Mouse (Mus musculus): ENCODE measurements around the gene Atad5. TPM values are rescaled to one million over a fixed set of nuclear protein-coding genes. Genes with fewer than 3 reads are reported as not detected.
A peak's percentile ranks its signal among the peaks of the same experiment; 100 is the strongest.

Gene Atad5
- polyA plus RNA-seq, 1 experiment from 2014 or later = 15.2 TPM

GRCm38 (mm10) chr11:80067558-80067957 is 21.6 kb upstream of the Atad5 start:
- WGBS = 72% methylated on average over 5 of the region's 5 CpGs
- no peak overlapping the region for H3K27ac ChIP-seq
- peaks cover 8% of the 10 kb centered on the region for H3K36me3 ChIP-seq
- no peak overlapping the region for H3K9ac ChIP-seq
- no peak overlapping the region for H3K4me2 ChIP-seq
- H3K9me3 ChIP-seq = no peaks in the 10 kb centered on the region
- no peaks in the 10 kb centered on the region for H3K4me1 ChIP-seq
- no peak overlapping the region for H3K4me3 ChIP-seq
- H3K27me3 ChIP-seq = no peaks in the 10 kb centered on the region
- ATAC-seq (ENCODE audit: insufficient number of reproducible peaks, insufficient read depth, low FRiP score, low TSS enrichment, low read depth) = no peak

- no peak for ATAC-seq (ENCODE audit: insufficient number of reproducible peaks, insufficient read depth, low FRiP score, low TSS enrichment, low read depth)
- 87% methylated on average over 3 of the region's 3 CpGs for WGBS
Measured at GRCm38 (mm10) chr11:80069815-80070214, 19.4 kb upstream of the Atad5 start.

GRCm38 (mm10) chr11:80071039-80071438 is 18.2 kb upstream of the Atad5 start:
- no peak for ATAC-seq (ENCODE audit: insufficient number of reproducible peaks, insufficient read depth, low FRiP score, low TSS enrichment, low read depth)
- Histone ChIP-seq H3K27me3 (no peaks in the 10 kb centered on the region), H3K4me1 (no peaks in the 10 kb centered on the region), H3K36me3 (no peaks in the 10 kb centered on the region; the same call in 1 of the 2 replicates), H3K4me3 (no peak overlapping the region), H3K27ac (no peak overlapping the region), H3K9me3 (no peaks in the 10 kb centered on the region), H3K4me2 (no peak overlapping the region), H3K9ac (no peak overlapping the region)
- 91% methylated on average over 2 of the region's 2 CpGs for WGBS

More at GRCm38 (mm10) chr11:80069815-80070214, 19.4 kb upstream of the Atad5 start:
- Histone ChIP-seq H3K4me3 (no peak overlapping the region), H3K4me2 (no peak overlapping the region), H3K9ac (no peak overlapping the region), H3K4me1 (no peaks in the 10 kb centered on the region), H3K27me3 (no peaks in the 10 kb centered on the region), H3K9me3 (no peaks in the 10 kb centered on the region), H3K27ac (no peak overlapping the region), H3K36me3 (no peaks in the 10 kb centered on the region; the same call in 1 of the 2 replicates)

GRCm38 (mm10) chr11:80072365-80072764 is 16.8 kb upstream of the Atad5 start:
- Histone ChIP-seq H3K36me3 (no peaks in the 10 kb centered on the region), H3K9me3 (no peaks in the 10 kb centered on the region), H3K27me3 (no peaks in the 10 kb centered on the region), H3K4me2 (no peak overlapping the region), H3K4me1 (no peaks in the 10 kb centered on the region), H3K9ac (no peak overlapping the region), H3K27ac (no peak overlapping the region), H3K4me3 (no peak overlapping the region)
- 83% methylated on average over 3 of the region's 3 CpGs for WGBS
- no peak for ATAC-seq (ENCODE audit: insufficient number of reproducible peaks, insufficient read depth, low FRiP score, low TSS enrichment, low read depth)

- no peaks in the 10 kb centered on the region for H3K36me3 ChIP-seq
- peaks cover 11% of the 10 kb centered on the region for H3K4me1 ChIP-seq
- H3K4me3 ChIP-seq = no peak overlapping the region
- no peak overlapping the region for H3K4me2 ChIP-seq
- no peak overlapping the region for H3K27ac ChIP-seq
- H3K9me3 ChIP-seq = no peaks in the 10 kb centered on the region
- H3K27me3 ChIP-seq = no peaks in the 10 kb centered on the region
- no peak for ATAC-seq (ENCODE audit: insufficient number of reproducible peaks, insufficient read depth, low FRiP score, low TSS enrichment, low read depth)
- H3K9ac ChIP-seq = no peak overlapping the region
- 95% methylated on average over 5 of the region's 5 CpGs for WGBS
Measured at GRCm38 (mm10) chr11:80075608-80076277, 13.5 kb upstream of the Atad5 start.

- no peak for ATAC-seq (ENCODE audit: insufficient number of reproducible peaks, insufficient read depth, low FRiP score, low TSS enrichment, low read depth)
- H3K27me3 ChIP-seq = no peaks in the 10 kb centered on the region
- H3K27ac ChIP-seq = no peak overlapping the region; the same call in 1 of the 2 replicates
- 60% methylated on average over 14 of the region's 14 CpGs for WGBS
- peaks cover 16% of the 10 kb centered on the region for H3K4me1 ChIP-seq
- H3K4me2 ChIP-seq = no peak overlapping the region
- H3K9me3 ChIP-seq = no peaks in the 10 kb centered on the region
- no peak overlapping the region for H3K9ac ChIP-seq
- H3K4me3 ChIP-seq = no peak overlapping the region
- no peaks in the 10 kb centered on the region for H3K36me3 ChIP-seq
Measured at GRCm38 (mm10) chr11:80077784-80078545, 11.2 kb upstream of the Atad5 start.

- WGBS = 55% methylated on average over 1 of the region's 1 CpGs
- Histone ChIP-seq H3K4me1 (peaks cover 16% of the 10 kb centered on the region), H3K36me3 (no peaks in the 10 kb centered on the region), H3K27me3 (no peaks in the 10 kb centered on the region), H3K9ac (no peak overlapping the region), H3K4me2 (peak overlapping the region; percentile 72; the same call in 1 of the 2 replicates), H3K9me3 (no peaks in the 10 kb centered on the region), H3K27ac (no peak overlapping the region; the same call in 1 of the 2 replicates), H3K4me3 (no peak overlapping the region)
- ATAC-seq (ENCODE audit: insufficient number of reproducible peaks, insufficient read depth, low FRiP score, low TSS enrichment, low read depth) = no peak
Measured at GRCm38 (mm10) chr11:80078831-80079230, 10.4 kb upstream of the Atad5 start.

GRCm38 (mm10) chr11:80079751-80080150 is 9.4 kb upstream of the Atad5 start:
- Histone ChIP-seq H3K4me2 (peak overlapping the region; percentile 72), H3K27me3 (no peaks in the 10 kb centered on the region), H3K9me3 (no peaks in the 10 kb centered on the region), H3K4me3 (peak overlapping the region; percentile 91), H3K4me1 (peaks cover 16% of the 10 kb centered on the region), H3K36me3 (no peaks in the 10 kb centered on the region), H3K9ac (peak overlapping the region; percentile 98), H3K27ac (no peak overlapping the region)
- 64% methylated on average over 6 of the region's 6 CpGs for WGBS
- no peak for ATAC-seq (ENCODE audit: insufficient number of reproducible peaks, insufficient read depth, low FRiP score, low TSS enrichment, low read depth)

- Histone ChIP-seq H3K4me3 (peak overlapping the region; percentile 91), H3K27me3 (no peaks in the 10 kb centered on the region), H3K36me3 (no peaks in the 10 kb centered on the region), H3K4me1 (peaks cover 16% of the 10 kb centered on the region), H3K4me2 (peak overlapping the region; percentile 72), H3K9me3 (no peaks in the 10 kb centered on the region), H3K27ac (peak overlapping the region; percentile 97), H3K9ac (peak overlapping the region; percentile 98)
- peak; percentile 63; the same call in 1 of the 2 replicates for ATAC-seq (ENCODE audit: insufficient number of reproducible peaks, insufficient read depth, low FRiP score, low TSS enrichment, low read depth)
- under 1% methylated on average over 32 of the region's 32 CpGs for WGBS
Measured at GRCm38 (mm10) chr11:80080381-80080825, 8.8 kb upstream of the Atad5 start.

GRCm38 (mm10) chr11:80080826-80081728 is 8.1 kb upstream of the Atad5 start, which contains the start of gene Crlf3:
Crlf3 (minus strand) TSS chr11:80080991.
- 5% methylated on average over 54 of the region's 55 CpGs for WGBS
- H3K27me3 ChIP-seq = no peaks in the 10 kb centered on the region
- H3K9me3 ChIP-seq = no peaks in the 10 kb centered on the region
- H3K4me2 ChIP-seq = peak within 1 kb of the TSS; percentile 72
- H3K27ac ChIP-seq = peak within 1 kb of the TSS; percentile 97
- H3K9ac ChIP-seq = peak within 1 kb of the TSS; percentile 98
- H3K4me3 ChIP-seq = peak within 1 kb of the TSS; percentile 91
- peak; percentile 90 for ATAC-seq (ENCODE audit: insufficient number of reproducible peaks, insufficient read depth, low FRiP score, low TSS enrichment, low read depth)
- H3K36me3 ChIP-seq = no peaks in the 10 kb centered on the region
- H3K4me1 ChIP-seq = peaks cover 16% of the 10 kb centered on the region

GRCm38 (mm10) chr11:80081786-80082319 is 7.3 kb upstream of the Atad5 start:
- Histone ChIP-seq H3K4me3 (peak overlapping the region; percentile 91; the same call in 1 of the 2 replicates), H3K4me1 (peaks cover 16% of the 10 kb centered on the region), H3K4me2 (peak overlapping the region; percentile 72; the same call in 1 of the 2 replicates), H3K27me3 (no peaks in the 10 kb centered on the region), H3K27ac (peak overlapping the region; percentile 97; the same call in 1 of the 2 replicates), H3K9me3 (no peaks in the 10 kb centered on the region), H3K36me3 (no peaks in the 10 kb centered on the region), H3K9ac (0 out of 2 replicates have a peak overlapping the region, but pooled peaks have one; percentile 98)
- WGBS = 79% methylated on average over 7 of the region's 7 CpGs
- ATAC-seq (ENCODE audit: insufficient number of reproducible peaks, insufficient read depth, low FRiP score, low TSS enrichment, low read depth) = no peak

Data from embryonic facial prominence, embryonic 13.5 days (tissue).